ENCODE assay signal across 19 mouse cellular contexts in genomic region chr6:70781336-70781735, GRCm38 (mm10).
"Had no signal": no experiment of that assay in that cellular context is flagged by ENCODE, and none has a peak within 500 bp of the region (broad histone marks: within the 10 kb centered on the region; RNA-seq: fewer than 3 reads in every experiment).

No protein-coding gene starts in this region.

- H3K27ac ChIP-seq: midbrain, embryonic 10.5 days; midbrain, embryonic 12.5 days; neural tube, embryonic 13.5 days; neural tube, embryonic 15.5 days; stomach, embryonic 15.5 days; stomach, postnatal 0 days had no signal

- H3K4me3 ChIP-seq: midbrain, embryonic 10.5 days; midbrain, embryonic 12.5 days; myocyte; neural tube, embryonic 13.5 days; neural tube, embryonic 15.5 days; stomach, embryonic 15.5 days had no signal

- H3K9ac ChIP-seq: lung, embryonic 14.5 days; midbrain, embryonic 12.5 days; neural tube, embryonic 13.5 days; neural tube, embryonic 15.5 days; stomach, embryonic 15.5 days had no signal

- H3K4me2 ChIP-seq: lung, embryonic 14.5 days; midbrain, embryonic 12.5 days; neural tube, embryonic 13.5 days; neural tube, embryonic 15.5 days; stomach, embryonic 15.5 days had no signal

- DNase-seq: lung, adult 18-20 months; lung, embryonic 14.5 days; lung, postnatal 10 days; lung, postnatal 4 days; midbrain, embryonic 14.5 days; retina, postnatal 1 day; right cerebral cortex, adult 18-20 months; right cerebral cortex, postnatal 25 days; thymus, adult 2 months; thymus, postnatal 25 days; thymus, postnatal 4 days had no signal

- H3K9me3 ChIP-seq: midbrain, embryonic 10.5 days; midbrain, embryonic 12.5 days; neural tube, embryonic 13.5 days; neural tube, embryonic 15.5 days; stomach, embryonic 15.5 days had no signal

- ATAC-seq: midbrain, embryonic 16.5 days had no signal

- H3K36me3 ChIP-seq: stomach, embryonic 15.5 days had no signal

- H3K27me3 ChIP-seq: midbrain, embryonic 12.5 days; neural tube, embryonic 13.5 days; neural tube, embryonic 15.5 days; stomach, embryonic 15.5 days had no signal
